Mouse (Mus musculus) MEL (cell line): ENCODE results near the gene Btbd6. TPM values are rescaled to one million over a fixed set of nuclear protein-coding genes. Genes with fewer than 3 reads are reported as not detected.
A peak's percentile ranks its signal among the peaks of the same experiment; 100 is the strongest.

Experiments
- DNase-seq: peaks from one replicate; pipeline ENCODE4 v3.0.0; 2011; ENCODE audit warnings: low read depth, low spot score
- H3K27ac ChIP-seq: 2 replicates; pipeline ENCODE4 v1.5.1; 2012; ENCODE audit warnings: low read depth, mild to moderate bottlenecking, control low read depth, low read length, moderate library complexity; ENCODE audit not compliant: control insufficient read depth
- H3K27me3 ChIP-seq, 2 experiments: fragments of 150-350 bp in 1 of 2; sonication (generic) in 1 of 2; 2 replicates each; pipeline ENCODE4 v1.6.1; 2012; ENCODE audit warnings: low read length in 2 of 2, mild to moderate bottlenecking in 2 of 2, improper control_type of control experiment in 1 of 2, moderate library complexity in 1 of 2; ENCODE audit not compliant: insufficient read depth in 2 of 2, control insufficient read depth in 1 of 2
- H3K36me3 ChIP-seq, 2 experiments: 2 replicates each; pipeline ENCODE4 v1.6.1; 2012 to 2014; ENCODE audit warnings: low read length in 2 of 2, improper control_type of control experiment in 1 of 2, inconsistent platforms in 1 of 2, mild to moderate bottlenecking in 1 of 2; ENCODE audit not compliant: insufficient read depth in 2 of 2, control insufficient read depth in 1 of 2
- H3K4me1 ChIP-seq, 2 experiments: fragments of 150-350 bp in 1 of 2; sonication (generic) in 1 of 2; 2 replicates each; pipeline ENCODE4 v1.6.1; 2012; ENCODE audit warnings: low read length in 2 of 2, improper control_type of control experiment in 1 of 2, mild to moderate bottlenecking in 1 of 2; ENCODE audit not compliant: insufficient read depth in 2 of 2, control insufficient read depth in 1 of 2
- H3K4me3 ChIP-seq, 2 experiments: fragments of 150-350 bp in 1 of 2; sonication (generic) in 1 of 2; 2 replicates each; pipeline ENCODE4 v1.5.1; 2012; ENCODE audit warnings: low read depth in 2 of 2, low read length in 2 of 2, mild to moderate bottlenecking in 2 of 2, moderate library complexity in 2 of 2, control low read depth in 1 of 2, improper control_type of control experiment in 1 of 2; ENCODE audit not compliant: control insufficient read depth in 1 of 2, insufficient read depth in 1 of 2
- H3K79me2 ChIP-seq: 2 replicates; pipeline ENCODE4 v1.6.1; 2012; ENCODE audit warnings: mild to moderate bottlenecking, low read length, moderate library complexity; ENCODE audit not compliant: control insufficient read depth, poor library complexity, insufficient read depth
- H3K9ac ChIP-seq: 2 replicates; pipeline ENCODE4 v1.6.1; 2012; ENCODE audit warnings: low read depth, mild to moderate bottlenecking, control low read depth, low read length, moderate library complexity; ENCODE audit not compliant: control insufficient read depth, poor library complexity, severe bottlenecking
- H3K9me3 ChIP-seq: fragments of 150-350 bp; sonication (generic); replicated peaks from 2 replicates; pipeline ENCODE4 v1.6.1; 2012; ENCODE audit warnings: mild to moderate bottlenecking, low read length, improper control_type of control experiment, moderate library complexity; ENCODE audit not compliant: insufficient read depth
- BHLHE40 ChIP-seq: IDR thresholded peaks from 2 replicates; pipeline ENCODE4 v1.6.1; 2012; ENCODE audit warnings: low read depth, mild to moderate bottlenecking, inconsistent platforms, low read length, improper control_type of control experiment, borderline replicate concordance
- CTCF ChIP-seq, 3 experiments: IDR thresholded peaks in 2 of 3; conservative IDR thresholded peaks in 1 of 3; 2 replicates each; pipeline ENCODE4 v1.5.1; 2011 to 2012; ENCODE audit warnings: low read length in 3 of 3, low read depth in 2 of 3, mild to moderate bottlenecking in 2 of 3, improper control_type of control experiment in 1 of 3, inconsistent platforms in 1 of 3, mixed read lengths in 1 of 3, moderate library complexity in 1 of 3; ENCODE audit not compliant: control insufficient read depth in 1 of 3, insufficient read depth in 1 of 3, poor library complexity in 1 of 3, severe bottlenecking in 1 of 3
- E2F4 ChIP-seq: IDR thresholded peaks from 2 replicates; pipeline ENCODE4 v1.6.1; 2011; ENCODE audit warnings: low read depth, low read length, improper control_type of control experiment, borderline replicate concordance
- ELF1 ChIP-seq: IDR thresholded peaks from 2 replicates; pipeline ENCODE4 v1.6.1; 2014; ENCODE audit warnings: low read depth, mild to moderate bottlenecking, inconsistent platforms, low read length, improper control_type of control experiment, moderate library complexity
- EP300 ChIP-seq, 2 experiments: IDR thresholded peaks; 2 replicates each; pipeline ENCODE4 v1.6.1; 2011; ENCODE audit warnings: improper control_type of control experiment in 2 of 2, low read length in 2 of 2, low read depth in 1 of 2, mild to moderate bottlenecking in 1 of 2
- GABPA ChIP-seq: IDR thresholded peaks from 2 replicates; pipeline ENCODE4 v1.6.1; 2012; ENCODE audit warnings: low read depth, mild to moderate bottlenecking, inconsistent platforms, low read length, improper control_type of control experiment, moderate library complexity
- GATA1 ChIP-seq: IDR thresholded peaks from 2 replicates; pipeline ENCODE4 v1.6.1; 2011; ENCODE audit warnings: low read depth, low read length, improper control_type of control experiment
- HCFC1 ChIP-seq: IDR thresholded peaks from 2 replicates; pipeline ENCODE4 v1.6.1; 2012; ENCODE audit warnings: low read depth, mild to moderate bottlenecking, inconsistent platforms, low read length, improper control_type of control experiment, moderate library complexity
- JUND ChIP-seq: IDR thresholded peaks from 2 replicates; pipeline ENCODE4 v1.6.1; 2011; ENCODE audit warnings: low read depth, mild to moderate bottlenecking, improper control_type of control experiment, low read length
- MAX ChIP-seq: IDR thresholded peaks from 2 replicates; pipeline ENCODE4 v1.6.1; 2011; ENCODE audit warnings: low read length, improper control_type of control experiment
- MEF2A ChIP-seq: IDR thresholded peaks from 2 replicates; pipeline ENCODE4 v1.6.1; 2014; ENCODE audit warnings: low read depth, mild to moderate bottlenecking, inconsistent platforms, low read length, improper control_type of control experiment; ENCODE audit not compliant: poor library complexity, insufficient replicate concordance, severe bottlenecking; ENCODE audit errors: extremely low read depth
- MXI1 ChIP-seq: IDR thresholded peaks from 2 replicates; pipeline ENCODE4 v1.6.1; 2011; ENCODE audit warnings: mild to moderate bottlenecking, low read depth, low read length, improper control_type of control experiment
- MYB ChIP-seq: IDR thresholded peaks from 2 replicates; pipeline ENCODE4 v1.6.1; 2011; ENCODE audit warnings: mild to moderate bottlenecking, low read depth, low read length, improper control_type of control experiment
- MYC ChIP-seq: IDR thresholded peaks from 2 replicates; pipeline ENCODE4 v1.6.1; 2011; ENCODE audit warnings: low read depth, mild to moderate bottlenecking, low read length, improper control_type of control experiment, moderate library complexity
- NELFE ChIP-seq: IDR thresholded peaks from 2 replicates; pipeline ENCODE4 v1.6.1; 2011; ENCODE audit warnings: low read depth, low read length, improper control_type of control experiment
- NRF1 ChIP-seq: IDR thresholded peaks from 2 replicates; pipeline ENCODE4 v1.6.1; 2014; ENCODE audit warnings: low read depth, mild to moderate bottlenecking, inconsistent platforms, low read length, improper control_type of control experiment, moderate library complexity; ENCODE audit not compliant: poor library complexity, insufficient read depth, severe bottlenecking
- POLR2A ChIP-seq, 2 experiments: IDR thresholded peaks; 2 replicates each; pipeline ENCODE4 v1.6.1; 2011 to 2012; ENCODE audit warnings: low read length in 2 of 2, mild to moderate bottlenecking in 2 of 2, control low read depth in 1 of 2, improper control_type of control experiment in 1 of 2, low read depth in 1 of 2, moderate library complexity in 1 of 2; ENCODE audit not compliant: control insufficient read depth in 1 of 2, insufficient read depth in 1 of 2, poor library complexity in 1 of 2
- RAD21 ChIP-seq: IDR thresholded peaks from 2 replicates; pipeline ENCODE4 v1.6.1; 2011; ENCODE audit warnings: mild to moderate bottlenecking, low read depth, low read length, improper control_type of control experiment
- RCOR1 ChIP-seq: IDR thresholded peaks from 2 replicates; pipeline ENCODE4 v1.6.1; 2012; ENCODE audit warnings: low read depth, mild to moderate bottlenecking, inconsistent platforms, low read length, improper control_type of control experiment
- SIN3A ChIP-seq: IDR thresholded peaks from 2 replicates; pipeline ENCODE4 v1.6.1; 2012; ENCODE audit warnings: low read length, improper control_type of control experiment, inconsistent platforms
- SMC3 ChIP-seq: IDR thresholded peaks from 2 replicates; pipeline ENCODE4 v1.6.1; 2011; ENCODE audit warnings: low read depth, low read length, improper control_type of control experiment
- TAL1 ChIP-seq: IDR thresholded peaks from 2 replicates; pipeline ENCODE4 v1.6.1; 2012; ENCODE audit warnings: mild to moderate bottlenecking, inconsistent platforms, low read length, moderate library complexity, mixed read lengths
- TBP ChIP-seq: IDR thresholded peaks from 2 replicates; pipeline ENCODE4 v1.8.0; 2011; ENCODE audit warnings: low read depth, low read length, improper control_type of control experiment
- UBTF ChIP-seq: IDR thresholded peaks from 2 replicates; pipeline ENCODE4 v1.6.1; 2012; ENCODE audit warnings: low read depth, mild to moderate bottlenecking, inconsistent platforms, low read length, improper control_type of control experiment, moderate library complexity, borderline replicate concordance; ENCODE audit not compliant: insufficient read depth
- USF1 ChIP-seq: IDR thresholded peaks from 2 replicates; pipeline ENCODE4 v1.6.1; 2014; ENCODE audit warnings: low read depth, mild to moderate bottlenecking, inconsistent platforms, low read length, improper control_type of control experiment, moderate library complexity
- ZC3H11A ChIP-seq: IDR thresholded peaks from 2 replicates; pipeline ENCODE4 v1.6.1; 2012; ENCODE audit warnings: low read depth, mild to moderate bottlenecking, inconsistent platforms, low read length, improper control_type of control experiment
- ZKSCAN1 ChIP-seq: IDR thresholded peaks from 2 replicates; pipeline ENCODE4 v1.6.1; 2012; ENCODE audit warnings: low read depth, mild to moderate bottlenecking, inconsistent platforms, low read length, improper control_type of control experiment, moderate library complexity
- ZMIZ1 ChIP-seq: IDR thresholded peaks from 2 replicates; pipeline ENCODE4 v1.6.1; 2012; ENCODE audit warnings: low read depth, mild to moderate bottlenecking, inconsistent platforms, low read length, improper control_type of control experiment, moderate library complexity
- ZNF384 ChIP-seq: IDR thresholded peaks from 2 replicates; pipeline ENCODE4 v1.6.1; 2012; ENCODE audit warnings: low read depth, mild to moderate bottlenecking, inconsistent platforms, low read length, improper control_type of control experiment
- polyA plus RNA-seq, 2 experiments: library from polyadenylated mRNA; stranded (reverse) in 1 of 2; unstranded in 1 of 2; fragments of >175 nt in 1 of 2; fragments of >200 nt in 1 of 2; gene quantifications; 2 replicates each; pipeline versions ENCODE4 v1.2.1 to v1.2.4; 2012; ENCODE audit warnings: low replicate concordance in 2 of 2, low read depth in 1 of 2; ENCODE audit not compliant: insufficient read length in 2 of 2, insufficient read depth in 1 of 2, missing spikeins in 1 of 2
- total RNA-seq: library from RNA; depleted of rRNA; stranded (reverse); fragments of 300-350 nt; gene quantifications from 2 replicates; pipeline ENCODE4 v1.2.3, GENCODE M21; 2012

The Btbd6 gene
- total and polyA plus RNA-seq, 3 experiments, result 1.8 to 3.0 TPM; not detected in 1

- Histone ChIP-seq H3K36me3 (peaks cover 34 to 44% of the 10 kb centered on the region in 2 experiments), H3K4me1 (peaks cover 31 to 32% of the 10 kb centered on the region in 2 experiments), H3K27ac (peak overlapping the region; percentile 69), H3K9ac (no peak overlapping the region), H3K4me3 (no peak overlapping the region), H3K27me3 (no peaks in the 10 kb centered on the region), H3K9me3 (no peaks in the 10 kb centered on the region), H3K79me2 (peaks cover 40% of the 10 kb centered on the region)
- peak; percentile 84 for DNase-seq
- TF ChIP-seq ZKSCAN1 (no peak), SIN3A (no peak), MXI1 (no peak), POLR2A (IDR thresholded peaks at IDR 0.05; ENCODE audit: control insufficient read depth in 1 of 2, insufficient read depth in 1 of 2, low read depth in 1 of 2, low read length in 2 of 2, poor library complexity in 1 of 2) (no peak), GATA1 (peak; percentile 12; the same call in 1 of the 2 replicates), TAL1 (peak; percentile 40), USF1 (no peak), SMC3 (no peak), HCFC1 (no peak), MYB (no peak), MYC (no peak), E2F4 (no peak), CTCF (IDR thresholded peaks at IDR 0.05 in 2 of 3, conservative IDR thresholded peaks at IDR 0.05 in 1 of 3; ENCODE audit: control insufficient read depth in 1 of 3, insufficient read depth in 1 of 3, low read depth in 2 of 3, low read length in 3 of 3, poor library complexity in 1 of 3, severe bottlenecking in 1 of 3) (0 out of 6 replicates have a peak, but pooled peaks of 1 of the 3 experiments have one; percentile 8), UBTF (no peak), TBP (peak; percentile 93)
These were observed 14.6 kb downstream of the Btbd6 start for GRCm38 (mm10) chr12:112990706-112991405.

DNA sequence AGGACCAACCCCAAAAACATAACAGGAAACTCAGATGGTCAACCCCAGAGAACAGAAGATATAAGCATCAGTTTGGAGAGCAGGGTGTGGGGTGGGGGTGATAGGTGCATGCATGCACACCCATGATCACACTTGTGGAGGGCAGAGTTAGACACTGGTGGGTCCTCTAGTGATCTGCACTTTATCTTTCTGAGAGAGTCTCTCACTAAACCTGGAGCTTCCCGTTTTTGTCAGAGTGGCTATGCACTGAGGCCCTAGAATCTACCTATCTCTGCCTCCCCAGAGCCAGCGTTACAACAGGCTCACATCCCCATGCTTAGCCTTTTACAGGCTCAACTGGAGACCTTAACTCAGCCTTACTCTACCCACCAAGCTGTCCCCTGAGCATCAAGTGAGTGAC, 15.2 kb downstream of the Btbd6 start:
- no peaks in the 10 kb centered on the region for H3K27me3 ChIP-seq
- DNase-seq, result peak; percentile 96
- peaks cover 31 to 32% of the 10 kb centered on the region in 2 experiments for H3K4me1 ChIP-seq
- peak overlapping the region; percentile 1; the same call in 1 of the 2 replicates for H3K9ac ChIP-seq
- no peak overlapping the region for H3K4me3 ChIP-seq
- H3K9me3 ChIP-seq, result no peaks in the 10 kb centered on the region
- peaks cover 45% of the 10 kb centered on the region for H3K79me2 ChIP-seq
- peaks cover 34 to 43% of the 10 kb centered on the region in 2 experiments for H3K36me3 ChIP-seq
- H3K27ac ChIP-seq, result peak overlapping the region; percentile 69
- no peak for TF ChIP-seq GABPA
- TF ChIP-seq RAD21, result no peak
- no peak for TF ChIP-seq ZMIZ1
- peak; percentile 67 for TF ChIP-seq TAL1
- TF ChIP-seq MYC, result no peak
- TF ChIP-seq MEF2A, result no peak
- no peak for TF ChIP-seq HCFC1
- no peak for TF ChIP-seq BHLHE40
- peak in 1 of 2 experiments; percentile 46; a peak in 2 of 4 replicates for TF ChIP-seq POLR2A (IDR thresholded peaks at IDR 0.05; ENCODE audit: control insufficient read depth in 1 of 2, insufficient read depth in 1 of 2, low read depth in 1 of 2, low read length in 2 of 2, poor library complexity in 1 of 2)
- no peak for TF ChIP-seq MAX
- peak; percentile 86 for TF ChIP-seq GATA1
- no peak for TF ChIP-seq NRF1
- TF ChIP-seq MXI1, result no peak
- TF ChIP-seq ELF1, result no peak
- TF ChIP-seq MYB, result no peak
- no peak for TF ChIP-seq SIN3A
- no peak for TF ChIP-seq ZNF384
- TF ChIP-seq EP300 (IDR thresholded peaks at IDR 0.05; ENCODE audit: low read depth in 1 of 2, low read length in 2 of 2), result no peak
- no peak for TF ChIP-seq USF1
- TF ChIP-seq JUND, result no peak
- no peak for TF ChIP-seq RCOR1
- TF ChIP-seq ZC3H11A, result no peak
- no peak for TF ChIP-seq NELFE
- no peak for TF ChIP-seq CTCF (IDR thresholded peaks at IDR 0.05 in 2 of 3, conservative IDR thresholded peaks at IDR 0.05 in 1 of 3; ENCODE audit: control insufficient read depth in 1 of 3, insufficient read depth in 1 of 3, low read depth in 2 of 3, low read length in 3 of 3, poor library complexity in 1 of 3, severe bottlenecking in 1 of 3)
